Comparison of ENCODE assay signal across 23 mouse cellular contexts in genomic region chr1:39388163-39388562, GRCm38 (mm10). TPM values are rescaled to one million over a fixed set of nuclear protein-coding genes. Genes with fewer than 3 reads are reported as not detected.
DNase-seq lines count a peak whose midpoint lies in the region; ATAC-seq and TF ChIP-seq lines count a peak whose summit lies in the region.
"Had no signal": no experiment of that assay in that cellular context is flagged by ENCODE, and none has a peak within 500 bp of the region (broad histone marks: within the 10 kb centered on the region; RNA-seq: fewer than 3 reads in every experiment).

No protein-coding gene starts in this region.

- DNase-seq in forebrain, embryonic 14.5 days (ENCODE audit: low spot score), result no peak
- no peak for DNase-seq in forebrain, embryonic 11.5 days (ENCODE audit: low spot score)
- DNase-seq in midbrain, embryonic 11.5 days (ENCODE audit: low spot score, missing footprints), result peak; percentile 19
- no peak for DNase-seq in midbrain, embryonic 14.5 days
- no peak for DNase-seq in liver, embryonic 14.5 days (ENCODE audit: low read depth in 3 of 3, low spot score in 3 of 3)
- no peak for DNase-seq in kidney, postnatal 10 days
- DNase-seq: adrenal gland, postnatal 10 days; cerebellum, adult 11 months; gastrocnemius, postnatal 10 days; layer of hippocampus, adult 9-11 months; lung, adult 18-20 months; lung, postnatal 4 days; thymus, adult 18-20 months; thymus, postnatal 25 days had no signal

- H3K9ac ChIP-seq in forebrain, embryonic 14.5 days (ENCODE audit: low read length), result no peak overlapping the region
- no peak overlapping the region for H3K9ac ChIP-seq in forebrain, embryonic 11.5 days (ENCODE audit: low read length)
- H3K9ac ChIP-seq in midbrain, embryonic 11.5 days (ENCODE audit: low read length), result no peak overlapping the region
- H3K9ac ChIP-seq in midbrain, embryonic 14.5 days (replicated peaks; ENCODE audit: low read length), result no peak overlapping the region
- no peak overlapping the region; the same call in 1 of the 2 replicates for H3K9ac ChIP-seq in liver, embryonic 14.5 days (replicated peaks)
- H3K9ac ChIP-seq: heart, embryonic 13.5 days; intestine, embryonic 15.5 days had no signal

- no peaks in the 10 kb centered on the region for H3K9me3 ChIP-seq in forebrain, embryonic 14.5 days (replicated peaks; ENCODE audit: control insufficient read depth, low read length)
- no peaks in the 10 kb centered on the region for H3K9me3 ChIP-seq in forebrain, embryonic 11.5 days (ENCODE audit: control insufficient read depth, low read length)
- H3K9me3 ChIP-seq in midbrain, embryonic 11.5 days (ENCODE audit: control insufficient read depth, low read length), result no peaks in the 10 kb centered on the region
- no peaks in the 10 kb centered on the region for H3K9me3 ChIP-seq in midbrain, embryonic 14.5 days (ENCODE audit: control insufficient read depth, low read length)
- no peaks in the 10 kb centered on the region for H3K9me3 ChIP-seq in liver, embryonic 14.5 days (ENCODE audit: control insufficient read depth, low read length)
- H3K9me3 ChIP-seq: forebrain, embryonic 10.5 days; heart, embryonic 13.5 days; intestine, embryonic 15.5 days had no signal

- ATAC-seq in forebrain, embryonic 14.5 days, result no peak
- ATAC-seq in forebrain, embryonic 11.5 days (replicated peaks; ENCODE audit: low FRiP score), result no peak
- ATAC-seq in midbrain, embryonic 11.5 days (ENCODE audit: low FRiP score), result no peak
- ATAC-seq in midbrain, embryonic 14.5 days (ENCODE audit: low FRiP score, low TSS enrichment), result no peak
- peak; percentile 79 for ATAC-seq in liver, embryonic 14.5 days (ENCODE audit: insufficient read depth)
- ATAC-seq in megakaryocyte-erythroid progenitor cell, adult 5-6 weeks (replicated peaks; ENCODE audit: low FRiP score, low TSS enrichment, poor library complexity, severe bottlenecking), result peak; percentile 62
- ATAC-seq in activated CD4-positive, CD25-positive, alpha-beta regulatory T cell, adult 4 months, result no peak
- ATAC-seq: intestine, embryonic 15.5 days; lung, postnatal 0 days; midbrain, embryonic 16.5 days had no signal

- WGBS in forebrain, embryonic 14.5 days, result 84% methylated on average over 2 of the region's 2 CpGs
- 88% methylated on average over 2 of the region's 2 CpGs for WGBS in forebrain, embryonic 11.5 days
- WGBS in midbrain, embryonic 11.5 days, result 85% methylated on average over 2 of the region's 2 CpGs
- 81% methylated on average over 2 of the region's 2 CpGs for WGBS in midbrain, embryonic 14.5 days
- whole genome bisulfite sequencing in liver, embryonic 14.5 days (ENCODE audit: insufficient replicate concordance), result 50% methylated on average over 2 of the region's 2 CpGs

- TF ChIP-seq CTCF in liver, embryonic 14.5 days (IDR thresholded peaks at IDR 0.05; ENCODE audit: low read depth), result no peak

- 0 out of 2 replicates have a peak, but pooled peaks have one; percentile 13 for TF ChIP-seq EP300 in liver, embryonic 14.5 days (IDR thresholded peaks at IDR 0.05; ENCODE audit: low read depth)

- no peaks in the 10 kb centered on the region for H3K4me1 ChIP-seq in forebrain, embryonic 14.5 days (ENCODE audit: control insufficient read depth, insufficient read depth, low read length)
- H3K4me1 ChIP-seq in forebrain, embryonic 11.5 days (replicated peaks; ENCODE audit: control insufficient read depth, insufficient read depth, low read length), result no peaks in the 10 kb centered on the region
- no peaks in the 10 kb centered on the region for H3K4me1 ChIP-seq in midbrain, embryonic 11.5 days (ENCODE audit: control insufficient read depth, insufficient read depth, low read length)
- H3K4me1 ChIP-seq in midbrain, embryonic 14.5 days (ENCODE audit: control insufficient read depth, insufficient read depth, low read length), result no peaks in the 10 kb centered on the region
- H3K4me1 ChIP-seq in liver, embryonic 14.5 days (replicated peaks; ENCODE audit: control insufficient read depth in 2 of 2, insufficient read depth in 2 of 2, low read length in 1 of 2), result peaks cover 25 to 26% of the 10 kb centered on the region in 2 experiments
- H3K4me1 ChIP-seq: intestine, embryonic 15.5 days had no signal

- H3K4me2 ChIP-seq in forebrain, embryonic 14.5 days (ENCODE audit: low read length), result no peak overlapping the region
- H3K4me2 ChIP-seq in forebrain, embryonic 11.5 days (ENCODE audit: low read depth, low read length, severe bottlenecking), result no peak overlapping the region
- H3K4me2 ChIP-seq in midbrain, embryonic 11.5 days, result no peak overlapping the region
- H3K4me2 ChIP-seq in midbrain, embryonic 14.5 days (ENCODE audit: low read length), result no peak overlapping the region
- H3K4me2 ChIP-seq in liver, embryonic 14.5 days (ENCODE audit: low read depth), result no peak overlapping the region
- H3K4me2 ChIP-seq: heart, embryonic 13.5 days; intestine, embryonic 15.5 days had no signal

- no peaks in the 10 kb centered on the region for H3K36me3 ChIP-seq in forebrain, embryonic 14.5 days (ENCODE audit: control insufficient read depth, insufficient read depth, low read length)
- no peaks in the 10 kb centered on the region for H3K36me3 ChIP-seq in forebrain, embryonic 11.5 days (ENCODE audit: control insufficient read depth, insufficient read depth, low read length)
- no peaks in the 10 kb centered on the region for H3K36me3 ChIP-seq in midbrain, embryonic 11.5 days (ENCODE audit: control insufficient read depth, insufficient read depth, low read length)
- H3K36me3 ChIP-seq in midbrain, embryonic 14.5 days (ENCODE audit: control insufficient read depth, insufficient read depth, low read length), result no peaks in the 10 kb centered on the region
- H3K36me3 ChIP-seq in liver, embryonic 14.5 days (replicated peaks; ENCODE audit: control insufficient read depth, insufficient read depth, low read depth), result no peaks in the 10 kb centered on the region
- H3K36me3 ChIP-seq: forebrain, embryonic 10.5 days; intestine, embryonic 15.5 days had no signal

- H3K27me3 ChIP-seq in forebrain, embryonic 14.5 days (replicated peaks; ENCODE audit: control insufficient read depth, insufficient read depth, low read length), result no peaks in the 10 kb centered on the region
- no peaks in the 10 kb centered on the region for H3K27me3 ChIP-seq in forebrain, embryonic 11.5 days (ENCODE audit: control insufficient read depth, insufficient read depth, low read length)
- H3K27me3 ChIP-seq in midbrain, embryonic 11.5 days (ENCODE audit: control insufficient read depth, insufficient read depth, low read length), result no peaks in the 10 kb centered on the region
- H3K27me3 ChIP-seq in midbrain, embryonic 14.5 days (ENCODE audit: control insufficient read depth, insufficient read depth, low read length), result no peaks in the 10 kb centered on the region
- H3K27me3 ChIP-seq in liver, embryonic 14.5 days (ENCODE audit: control insufficient read depth, insufficient read depth, low read length), result no peaks in the 10 kb centered on the region
- H3K27me3 ChIP-seq: CH12.LX; heart, embryonic 13.5 days; intestine, embryonic 15.5 days had no signal

- H3K4me3 ChIP-seq in forebrain, embryonic 14.5 days (ENCODE audit: low read depth, low read length), result no peak overlapping the region
- no peak overlapping the region for H3K4me3 ChIP-seq in forebrain, embryonic 11.5 days (ENCODE audit: low read depth, low read length)
- H3K4me3 ChIP-seq in midbrain, embryonic 11.5 days (ENCODE audit: low read depth, low read length), result no peak overlapping the region
- H3K4me3 ChIP-seq in midbrain, embryonic 14.5 days (replicated peaks; ENCODE audit: low read depth, low read length), result no peak overlapping the region
- no peak overlapping the region for H3K4me3 ChIP-seq in liver, embryonic 14.5 days (ENCODE audit: insufficient read depth in 1 of 2, low read depth in 2 of 2, low read length in 2 of 2)
- H3K4me3 ChIP-seq: forebrain, embryonic 10.5 days; heart, embryonic 13.5 days; intestine, embryonic 15.5 days had no signal

- peak overlapping the region; percentile 9; the same call in 1 of the 2 replicates for H3K27ac ChIP-seq in forebrain, embryonic 14.5 days (ENCODE audit: low read depth, low read length)
- no peak overlapping the region for H3K27ac ChIP-seq in forebrain, embryonic 11.5 days (ENCODE audit: low read depth, low read length)
- no peak overlapping the region for H3K27ac ChIP-seq in midbrain, embryonic 11.5 days (ENCODE audit: low read depth, low read length)
- H3K27ac ChIP-seq in midbrain, embryonic 14.5 days (replicated peaks; ENCODE audit: low read depth, low read length), result no peak overlapping the region
- no peak overlapping the region for H3K27ac ChIP-seq in liver, embryonic 14.5 days
- H3K27ac ChIP-seq: forebrain, embryonic 10.5 days; heart, embryonic 13.5 days; intestine, embryonic 15.5 days; kidney, postnatal 0 days had no signal

RNA-seq across cellular contexts. Expression of gene Rpl31, which starts 20.5 kb away (rescaled TPM):
- 341 and 533 TPM in 2 replicates for polyA plus RNA-seq in forebrain, embryonic 14.5 days (2014; fragmentation: Nextera tagmentation; extraction: Ambion mirVana)
- polyA plus RNA-seq in forebrain, embryonic 11.5 days (2014; fragmentation: Nextera tagmentation; extraction: Ambion mirVana), result 441 and 442 TPM in 2 replicates
- polyA plus RNA-seq in midbrain, embryonic 11.5 days (2014; fragmentation: Nextera tagmentation; extraction: Ambion mirVana), result 430 and 474 TPM in 2 replicates
- polyA plus RNA-seq in midbrain, embryonic 14.5 days (2014; fragmentation: Nextera tagmentation; extraction: Ambion mirVana), result 449 and 521 TPM in 2 replicates
- polyA plus RNA-seq in liver, embryonic 14.5 days (2012; rRNA removed), result 523 and 947 TPM in 2 replicates
- polyA plus RNA-seq in liver, embryonic 14.5 days (2014; fragmentation: Nextera tagmentation; extraction: Ambion mirVana), result 541 and 573 TPM in 2 replicates
- 2,763 and 2,797 TPM in 2 replicates for total RNA-seq in megakaryocyte-erythroid progenitor cell, adult 5-6 weeks (2014; fragmentation: Nextera tagmentation)
- total RNA-seq in megakaryocyte-erythroid progenitor cell, adult 5-6 weeks (2017), result 770 and 846 TPM in 2 replicates
- polyA plus RNA-seq in activated CD4-positive, CD25-positive, alpha-beta regulatory T cell, adult 4 months (2017; shearing (Covaris generic)), result 100 to 1,000 TPM; 494 to 595 TPM

Comparison
In these comparisons a context has a peak if more than half of its experiments do, and no peak if none do; other contexts are left out.
1. ATAC-seq: peak in liver, embryonic 14.5 days (single experiment) and megakaryocyte-erythroid progenitor cell, adult 5-6 weeks (single experiment); none in forebrain, embryonic 14.5 days (single experiment), forebrain, embryonic 11.5 days (single experiment), midbrain, embryonic 11.5 days (single experiment), midbrain, embryonic 14.5 days (single experiment) and activated CD4-positive, CD25-positive, alpha-beta regulatory T cell, adult 4 months (single experiment).